Mouse (Mus musculus) cerebellum, adult 2 months (tissue): ENCODE results near the gene Cbfa2t2. TPM values are rescaled to one million over a fixed set of nuclear protein-coding genes. Genes with fewer than 3 reads are reported as not detected.

Experiments
- DNase-seq, 2 experiments: peaks; one replicate each; pipeline ENCODE4 v3.0.0; 2021
- H3K27ac ChIP-seq: fragments of 200-500 bp; 2 replicates; pipeline ENCODE4 v1.5.1; 2012; ENCODE audit warnings: low read length, control low read depth, inconsistent platforms; ENCODE audit not compliant: insufficient read depth
- H3K27me3 ChIP-seq: fragments of 200-500 bp; 2 replicates; pipeline ENCODE4 v1.6.1; 2012; ENCODE audit warnings: inconsistent platforms, mild to moderate bottlenecking, low read length, moderate library complexity; ENCODE audit not compliant: control insufficient read depth, insufficient read depth
- H3K4me1 ChIP-seq: fragments of 200-500 bp; 2 replicates; pipeline ENCODE4 v1.6.1; 2011; ENCODE audit warnings: low read length; ENCODE audit not compliant: control insufficient read depth, insufficient read depth
- H3K4me3 ChIP-seq: fragments of 200-500 bp; replicated peaks from 2 replicates; pipeline ENCODE3; 2011; ENCODE audit warnings: mild to moderate bottlenecking, low read depth, low read length, control low read depth; ENCODE audit not compliant: insufficient read depth
- CTCF ChIP-seq: fragments of 200-500 bp; IDR thresholded peaks from 2 replicates; pipeline ENCODE4 v1.5.1; 2011; ENCODE audit warnings: low read depth, mild to moderate bottlenecking, control low read depth, low read length, moderate library complexity, borderline replicate concordance; ENCODE audit not compliant: insufficient read depth
- POLR2A ChIP-seq: fragments of 200-500 bp; IDR thresholded peaks from 2 replicates; pipeline ENCODE4 v1.6.1; 2011; ENCODE audit warnings: low read length, control low read depth, borderline replicate concordance; ENCODE audit not compliant: insufficient read depth
- WGBS: fragments of 180-500 bp; shearing (Covaris S2); methylation state at CpG from one replicate; pipeline ENCODE4 v1.1.7; 2018; 5-methylcytosine and 5-hydroxymethylcytosine counted together
- polyA plus RNA-seq: library from polyadenylated mRNA; depleted of rRNA; stranded (reverse); fragments of >200 nt; gene quantifications from 2 replicates; pipeline ENCODE4 v1.2.3, GENCODE M21; 2012

Cbfa2t2 gene
- polyA plus RNA-seq, 1 experiment: 31.5 TPM

DNA sequence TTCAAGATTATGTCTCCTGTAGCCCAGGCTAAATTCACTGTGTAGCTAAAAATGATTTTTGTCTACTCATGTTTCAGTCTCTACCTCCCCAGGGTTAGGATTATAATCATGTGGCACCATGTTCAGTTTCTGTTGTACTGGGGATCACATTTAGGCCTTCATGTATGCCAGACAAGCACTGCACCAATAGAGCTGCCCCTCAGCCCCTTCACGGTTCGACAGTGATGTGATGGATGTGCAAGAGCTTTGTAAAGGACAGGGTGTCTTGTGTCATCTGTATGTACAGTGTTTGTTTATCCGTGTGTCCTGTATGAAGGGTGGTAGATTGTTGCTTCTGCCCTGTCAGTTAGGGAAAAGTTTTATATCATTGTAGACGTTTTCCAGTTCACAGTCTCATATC lies 72.2 kb downstream of the Cbfa2t2 start:
- Histone ChIP-seq H3K4me1 (peaks cover 15% of the 10 kb centered on the region), H3K27me3 (no peaks in the 10 kb centered on the region), H3K4me3 (no peak overlapping the region), H3K27ac (no peak overlapping the region)
- no peak for DNase-seq
- TF ChIP-seq POLR2A: no peak
- TF ChIP-seq CTCF: no peak
- WGBS: 89% methylated on average over 4 of the region's 4 CpGs

GRCm38 (mm10) chr2:154510141-154510540 lies 73.9 kb downstream of the Cbfa2t2 start:
- TF ChIP-seq POLR2A (no peak), CTCF (no peak)
- H3K4me1 ChIP-seq: peaks cover 15% of the 10 kb centered on the region
- DNase-seq: no peak
- H3K27ac ChIP-seq: no peak overlapping the region
- 96% methylated on average over 3 of the region's 3 CpGs for WGBS
- H3K4me3 ChIP-seq: no peak overlapping the region
- no peaks in the 10 kb centered on the region for H3K27me3 ChIP-seq

DNA sequence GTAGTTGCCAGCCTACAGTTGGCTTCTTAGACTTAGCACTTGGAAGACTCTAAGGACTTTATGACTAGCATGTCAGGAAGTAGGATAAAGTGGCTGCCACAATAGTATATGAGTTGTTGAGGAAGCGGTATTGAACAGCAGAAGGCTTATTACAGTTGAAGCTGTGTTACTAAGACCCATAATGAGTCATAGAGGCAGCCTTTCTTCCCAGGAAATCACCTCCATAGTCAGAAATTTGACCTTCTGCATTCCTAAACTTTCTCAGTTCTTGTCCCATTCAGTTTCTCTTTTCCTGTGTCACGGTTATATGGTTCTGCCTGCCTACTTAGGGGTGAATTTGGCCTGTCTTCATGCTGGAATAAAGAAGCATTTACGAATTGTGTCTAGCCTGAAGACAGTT lies 80.7 kb downstream of the Cbfa2t2 start:
- WGBS: 88% methylated on average over 3 of the region's 3 CpGs
- no peak overlapping the region for H3K27ac ChIP-seq
- DNase-seq: no peak
- no peak overlapping the region for H3K4me3 ChIP-seq
- no peaks in the 10 kb centered on the region for H3K27me3 ChIP-seq
- TF ChIP-seq CTCF: no peak
- TF ChIP-seq POLR2A: no peak
- no peaks in the 10 kb centered on the region; the same call in 1 of the 2 replicates for H3K4me1 ChIP-seq

DNA sequence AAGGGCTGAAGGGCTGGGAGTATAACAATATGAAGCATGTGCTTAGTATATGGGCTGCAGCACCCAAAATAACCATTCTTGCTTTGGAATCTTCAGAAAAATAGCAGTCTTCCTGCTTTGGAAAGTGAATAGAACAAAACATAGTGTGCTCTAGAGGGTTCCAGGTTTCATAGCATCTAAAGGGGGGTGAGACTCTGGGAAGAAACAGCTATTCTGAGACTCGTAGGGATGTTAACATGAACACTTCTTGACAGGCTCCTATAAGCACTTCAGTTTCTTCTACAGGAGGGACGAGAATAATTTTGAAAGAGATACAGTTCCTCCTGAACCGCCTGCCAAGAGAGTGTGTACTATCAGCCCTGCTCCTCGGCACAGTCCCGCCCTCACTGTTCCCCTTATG lies 81.1 kb downstream of the Cbfa2t2 start:
- no peak for TF ChIP-seq CTCF
- no peak for TF ChIP-seq POLR2A
- no peak overlapping the region for H3K27ac ChIP-seq
- no peak overlapping the region for H3K4me3 ChIP-seq
- no peaks in the 10 kb centered on the region for H3K27me3 ChIP-seq
- DNase-seq: no peak
- no peaks in the 10 kb centered on the region; the same call in 1 of the 2 replicates for H3K4me1 ChIP-seq
- WGBS: 94% methylated on average over 5 of the region's 5 CpGs

DNA sequence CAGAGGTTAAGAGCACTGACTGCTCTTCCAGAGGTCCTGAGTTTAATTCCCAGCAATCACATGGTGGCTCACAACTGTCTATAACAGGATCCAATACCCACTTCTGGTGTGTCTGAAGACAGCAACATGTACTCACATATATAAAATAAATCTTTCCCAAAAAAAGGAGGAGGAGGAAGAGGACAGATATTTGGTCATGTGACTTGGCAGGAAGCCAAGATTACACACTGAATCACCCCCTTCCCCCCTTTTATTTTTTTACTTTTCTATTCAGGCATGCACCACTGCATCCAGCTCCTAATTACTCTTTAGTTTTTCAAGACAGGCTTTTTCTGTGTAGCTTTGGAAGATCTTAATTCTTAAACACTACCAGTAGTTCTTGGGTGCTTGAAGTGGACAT lies 85.2 kb downstream of the Cbfa2t2 start:
- DNase-seq: no peak
- TF ChIP-seq POLR2A (no peak), CTCF (no peak)
- no peaks in the 10 kb centered on the region for H3K4me1 ChIP-seq

DNA sequence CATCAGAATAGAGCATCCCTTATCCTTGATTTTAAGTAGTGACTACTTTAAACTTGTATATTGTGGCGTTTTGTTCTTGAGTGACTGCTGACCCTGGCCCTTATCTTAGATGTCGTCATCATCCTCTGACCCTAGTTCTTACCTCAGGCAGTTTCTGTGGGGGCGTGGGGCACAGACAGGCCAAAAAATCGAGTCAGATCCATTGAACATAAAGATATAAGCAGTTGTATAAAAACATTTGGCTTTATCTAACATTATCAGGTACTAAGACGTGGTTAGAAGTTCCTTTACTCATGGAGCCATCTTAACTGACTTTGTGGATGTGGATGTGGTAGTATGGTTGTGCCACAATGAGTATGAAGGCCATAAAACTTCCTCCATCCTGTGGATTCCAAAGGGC lies 86.1 kb downstream of the Cbfa2t2 start:
- Histone ChIP-seq H3K27ac (no peak overlapping the region), H3K27me3 (no peaks in the 10 kb centered on the region), H3K4me3 (no peak overlapping the region), H3K4me1 (no peaks in the 10 kb centered on the region)
- TF ChIP-seq CTCF: no peak
- TF ChIP-seq POLR2A: no peak
- WGBS: 97% methylated on average over 5 of the region's 5 CpGs
- no peak for DNase-seq

More for the DNA sequence above, 85.2 kb downstream of the Cbfa2t2 start:
- Histone ChIP-seq H3K4me3 (no peak overlapping the region), H3K27ac (no peak overlapping the region), H3K27me3 (no peaks in the 10 kb centered on the region)

- 86% methylated on average over 2 of the region's 2 CpGs for WGBS
- Histone ChIP-seq H3K4me3 (no peak overlapping the region), H3K4me1 (no peaks in the 10 kb centered on the region), H3K27ac (no peak overlapping the region), H3K27me3 (no peaks in the 10 kb centered on the region)
- TF ChIP-seq POLR2A: no peak
- TF ChIP-seq CTCF: no peak
- DNase-seq: no peak
Observed at GRCm38 (mm10) chr2:154525285-154525684, 89.0 kb downstream of the Cbfa2t2 start.

- no peaks in the 10 kb centered on the region for H3K4me1 ChIP-seq
- no peak for TF ChIP-seq CTCF
- TF ChIP-seq POLR2A: no peak
- no peak overlapping the region for H3K27ac ChIP-seq
- no peak overlapping the region for H3K4me3 ChIP-seq
- no peak for DNase-seq
- 59% methylated on average over 3 of the region's 3 CpGs for WGBS
- H3K27me3 ChIP-seq: no peaks in the 10 kb centered on the region
Observed at GRCm38 (mm10) chr2:154526531-154526930, 90.2 kb downstream of the Cbfa2t2 start.

GRCm38 (mm10) chr2:154532888-154533287 lies 96.6 kb downstream of the Cbfa2t2 start:
- Histone ChIP-seq H3K4me1 (peaks cover 3% of the 10 kb centered on the region), H3K27me3 (no peaks in the 10 kb centered on the region), H3K4me3 (no peak overlapping the region), H3K27ac (no peak overlapping the region)
- WGBS: 56% methylated on average over 3 of the region's 3 CpGs
- TF ChIP-seq CTCF (no peak), POLR2A (no peak)
- no peak for DNase-seq
